Mouse (Mus musculus) testis, adult 2 months (tissue): ENCODE results near the gene Trib3.

Experiments used
- CTCF ChIP-seq: fragments of 200-500 bp; IDR thresholded peaks from 2 replicates; pipeline ENCODE4 v1.5.1; 2012; ENCODE audit warnings: low read depth, mild to moderate bottlenecking, inconsistent platforms, low read length, moderate library complexity; ENCODE audit not compliant: control insufficient read depth, insufficient read depth, insufficient replicate concordance
- POLR2A ChIP-seq: fragments of 200-500 bp; IDR thresholded peaks from 2 replicates; pipeline ENCODE4 v1.6.1; 2012; ENCODE audit warnings: low read depth, mild to moderate bottlenecking, inconsistent platforms, low read length, moderate library complexity; ENCODE audit not compliant: control insufficient read depth

- TF ChIP-seq CTCF (no peak), POLR2A (no peak)
Observed at GRCm38 (mm10) chr2:152345393-152345792, 1.6 kb upstream of the Trib3 start.
